Mouse (Mus musculus): Measurements from ENCODE around the gene Myo15b.

The Myo15b gene

GRCm38 (mm10) chr11:115916579-115916978, 58.4 kb downstream of the Myo15b start:
- Histone ChIP-seq H3K27me3 (ENCODE audit: control insufficient read depth, insufficient read depth, low read length, poor library complexity, severe bottlenecking) (no peaks in the 10 kb centered on the region), H3K36me3 (ENCODE audit: control insufficient read depth, insufficient read depth, low read length, poor library complexity, severe bottlenecking) (peaks cover 6% of the 10 kb centered on the region)
- no peak for DNase-seq (ENCODE audit: low read depth, low spot score)

GRCm38 (mm10) chr11:115918637-115919036, 60.4 kb downstream of the Myo15b start:
- H3K27me3 ChIP-seq (ENCODE audit: control insufficient read depth, insufficient read depth, low read length, poor library complexity, severe bottlenecking) = no peaks in the 10 kb centered on the region
- peaks cover 7% of the 10 kb centered on the region for H3K36me3 ChIP-seq (ENCODE audit: control insufficient read depth, insufficient read depth, low read length, poor library complexity, severe bottlenecking)

GRCm38 (mm10) chr11:115919073-115919472, 60.9 kb downstream of the Myo15b start:
- Histone ChIP-seq H3K27me3 (ENCODE audit: control insufficient read depth, insufficient read depth, low read length, poor library complexity, severe bottlenecking) (no peaks in the 10 kb centered on the region), H3K36me3 (ENCODE audit: control insufficient read depth, insufficient read depth, low read length, poor library complexity, severe bottlenecking) (peaks cover 7% of the 10 kb centered on the region)
- DNase-seq (ENCODE audit: low read depth, low spot score) = no peak

More at GRCm38 (mm10) chr11:115918637-115919036, 60.4 kb downstream of the Myo15b start:
- no peak for DNase-seq (ENCODE audit: low read depth, low spot score)

GRCm38 (mm10) chr11:115920110-115920818, 62.1 kb downstream of the Myo15b start:
- H3K36me3 ChIP-seq (ENCODE audit: control insufficient read depth, insufficient read depth, low read length, poor library complexity, severe bottlenecking) = peaks cover 9% of the 10 kb centered on the region
- peak; percentile 84 for DNase-seq (ENCODE audit: low read depth, low spot score)
- H3K27me3 ChIP-seq (ENCODE audit: control insufficient read depth, insufficient read depth, low read length, poor library complexity, severe bottlenecking) = no peaks in the 10 kb centered on the region

GRCm38 (mm10) chr11:115921986-115922385, 63.8 kb downstream of the Myo15b start:
- Histone ChIP-seq H3K27me3 (ENCODE audit: control insufficient read depth, insufficient read depth, low read length, poor library complexity, severe bottlenecking) (no peaks in the 10 kb centered on the region), H3K36me3 (ENCODE audit: control insufficient read depth, insufficient read depth, low read length, poor library complexity, severe bottlenecking) (peaks cover 9% of the 10 kb centered on the region)
- DNase-seq (ENCODE audit: low read depth, low spot score) = no peak

GRCm38 (mm10) chr11:115929031-115929430, 70.8 kb downstream of the Myo15b start:
- peak; percentile 58 for DNase-seq (ENCODE audit: low read depth, low spot score)
- no peaks in the 10 kb centered on the region for H3K27me3 ChIP-seq (ENCODE audit: control insufficient read depth, insufficient read depth, low read length, poor library complexity, severe bottlenecking)
- peaks cover 2% of the 10 kb centered on the region for H3K36me3 ChIP-seq (ENCODE audit: control insufficient read depth, insufficient read depth, low read length, poor library complexity, severe bottlenecking)

GRCm38 (mm10) chr11:115929818-115930217, 71.6 kb downstream of the Myo15b start:
- Histone ChIP-seq H3K27me3 (ENCODE audit: control insufficient read depth, insufficient read depth, low read length, poor library complexity, severe bottlenecking) (no peaks in the 10 kb centered on the region), H3K36me3 (ENCODE audit: control insufficient read depth, insufficient read depth, low read length, poor library complexity, severe bottlenecking) (no peaks in the 10 kb centered on the region)
- peak; percentile 83 for DNase-seq (ENCODE audit: low read depth, low spot score)

GRCm38 (mm10) chr11:115931235-115931634, 73.0 kb downstream of the Myo15b start:
- DNase-seq (ENCODE audit: low read depth, low spot score) = no peak
- Histone ChIP-seq H3K36me3 (ENCODE audit: control insufficient read depth, insufficient read depth, low read length, poor library complexity, severe bottlenecking) (peaks cover 3% of the 10 kb centered on the region; the same call in 1 of the 2 replicates), H3K27me3 (ENCODE audit: control insufficient read depth, insufficient read depth, low read length, poor library complexity, severe bottlenecking) (no peaks in the 10 kb centered on the region)

- no peaks in the 10 kb centered on the region for H3K27me3 ChIP-seq (ENCODE audit: control insufficient read depth, insufficient read depth, low read length, poor library complexity, severe bottlenecking)
- DNase-seq (ENCODE audit: low read depth, low spot score) = peak; percentile 99
- H3K36me3 ChIP-seq (ENCODE audit: control insufficient read depth, insufficient read depth, low read length, poor library complexity, severe bottlenecking) = peaks cover 7% of the 10 kb centered on the region; the same call in 1 of the 2 replicates
Observed at GRCm38 (mm10) chr11:115933108-115933746, 75.0 kb downstream of the Myo15b start, which contains the start of the genes Sap30bp and Recql5. Gene Sap30bp, plus strand, starts transcription at chr11:115933282. Gene Recql5, minus strand, starts transcription at chr11:115933477.

GRCm38 (mm10) chr11:115933747-115934110, 75.5 kb downstream of the Myo15b start:
- H3K36me3 ChIP-seq (ENCODE audit: control insufficient read depth, insufficient read depth, low read length, poor library complexity, severe bottlenecking) = peaks cover 7% of the 10 kb centered on the region; the same call in 1 of the 2 replicates
- no peaks in the 10 kb centered on the region for H3K27me3 ChIP-seq (ENCODE audit: control insufficient read depth, insufficient read depth, low read length, poor library complexity, severe bottlenecking)
- DNase-seq (ENCODE audit: low read depth, low spot score) = no peak

GRCm38 (mm10) chr11:115939690-115940329, 81.6 kb downstream of the Myo15b start:
- H3K36me3 ChIP-seq (ENCODE audit: control insufficient read depth, insufficient read depth, low read length, poor library complexity, severe bottlenecking) = peaks cover 9% of the 10 kb centered on the region
- no peaks in the 10 kb centered on the region; the same call in 1 of the 2 replicates for H3K27me3 ChIP-seq (ENCODE audit: control insufficient read depth, insufficient read depth, low read length, poor library complexity, severe bottlenecking)
- DNase-seq (ENCODE audit: low read depth, low spot score) = peak; percentile 83

- DNase-seq (ENCODE audit: low read depth, low spot score) = no peak
- Histone ChIP-seq H3K27me3 (ENCODE audit: control insufficient read depth, insufficient read depth, low read length, poor library complexity, severe bottlenecking) (no peaks in the 10 kb centered on the region; the same call in 1 of the 2 replicates), H3K36me3 (ENCODE audit: control insufficient read depth, insufficient read depth, low read length, poor library complexity, severe bottlenecking) (peaks cover 6% of the 10 kb centered on the region)
Observed at GRCm38 (mm10) chr11:115941980-115942379, 83.8 kb downstream of the Myo15b start.

Data from splenic B cell, adult 2 months (primary cell).